Mouse (Mus musculus): ENCODE measurements at regions not wholly inside any gene's neighbourhood (a gene's known extent, or its start where the extent isn't known, plus 50 kb on each side); places are given as distances from the start of the nearest gene placed in this dataset.
A peak's percentile ranks its signal among the peaks of the same experiment; 100 is the strongest.

- TF ChIP-seq CTCF (IDR thresholded peaks at IDR 0.05; ENCODE audit: low read depth, low read length) = no peak
- no peak for TF ChIP-seq POLR2A (IDR thresholded peaks at IDR 0.05; ENCODE audit: extremely low read depth, insufficient read depth, low read length)
- DNase-seq (ENCODE audit: extremely low read depth, low read depth, low spot score) = no peak
- H3K27me3 ChIP-seq (ENCODE audit: control insufficient read depth, insufficient read depth, low read length) = no peaks in the 10 kb centered on the region
- H3K9ac ChIP-seq (ENCODE audit: low read depth, low read length) = no peak overlapping the region
- no peaks in the 10 kb centered on the region for H3K4me1 ChIP-seq (ENCODE audit: control insufficient read depth, insufficient read depth, low read length)
- no peak overlapping the region for H3K27ac ChIP-seq (replicated peaks; ENCODE audit: insufficient read depth, low read depth, low read length)
- H3K36me3 ChIP-seq (ENCODE audit: control insufficient read depth, insufficient read depth, low read length) = no peaks in the 10 kb centered on the region
- H3K79me2 ChIP-seq (ENCODE audit: control insufficient read depth, insufficient read depth, low read length) = no peaks in the 10 kb centered on the region
- WGBS = 94% methylated on average over 3 of the region's 3 CpGs
- no peak overlapping the region for H3K4me3 ChIP-seq (ENCODE audit: insufficient read depth, low read depth, low read length)
These were observed 135.2 kb downstream of the Bard1 start for GRCm38 (mm10) chr1:70967701-70968100.

- no peak overlapping the region for H3K4me3 ChIP-seq (ENCODE audit: insufficient read depth, low read depth, low read length)
- TF ChIP-seq POLR2A (IDR thresholded peaks at IDR 0.05; ENCODE audit: extremely low read depth, insufficient read depth, low read length) (no peak), CTCF (IDR thresholded peaks at IDR 0.05; ENCODE audit: low read depth, low read length) (no peak)
- WGBS = 78% methylated on average over 1 of the region's 1 CpGs
These were observed 138.9 kb downstream of the Bard1 start for GRCm38 (mm10) chr1:70964016-70964415.

GRCm38 (mm10) chr1:70946564-70946963, 156.4 kb downstream of the Bard1 start:
- no peaks in the 10 kb centered on the region for H3K79me2 ChIP-seq (ENCODE audit: control insufficient read depth, insufficient read depth, low read length)
- H3K27me3 ChIP-seq (ENCODE audit: control insufficient read depth, insufficient read depth, low read length) = no peaks in the 10 kb centered on the region
- TF ChIP-seq CTCF (IDR thresholded peaks at IDR 0.05; ENCODE audit: low read depth, low read length) (no peak), POLR2A (IDR thresholded peaks at IDR 0.05; ENCODE audit: extremely low read depth, insufficient read depth, low read length) (no peak)
- H3K27ac ChIP-seq (replicated peaks; ENCODE audit: insufficient read depth, low read depth, low read length) = no peak overlapping the region
- WGBS = 79% methylated on average over 3 of the region's 3 CpGs
- no peak overlapping the region for H3K4me3 ChIP-seq (ENCODE audit: insufficient read depth, low read depth, low read length)
- no peak overlapping the region for H3K9ac ChIP-seq (ENCODE audit: low read depth, low read length)
- peak; percentile 22 for DNase-seq (ENCODE audit: extremely low read depth, low read depth, low spot score)
- H3K4me1 ChIP-seq (ENCODE audit: control insufficient read depth, insufficient read depth, low read length) = no peaks in the 10 kb centered on the region
- H3K36me3 ChIP-seq (ENCODE audit: control insufficient read depth, insufficient read depth, low read length) = no peaks in the 10 kb centered on the region

More at GRCm38 (mm10) chr1:70964016-70964415, 138.9 kb downstream of the Bard1 start:
- H3K27ac ChIP-seq (replicated peaks; ENCODE audit: insufficient read depth, low read depth, low read length) = no peak overlapping the region
- no peaks in the 10 kb centered on the region for H3K79me2 ChIP-seq (ENCODE audit: control insufficient read depth, insufficient read depth, low read length)
- H3K36me3 ChIP-seq (ENCODE audit: control insufficient read depth, insufficient read depth, low read length) = no peaks in the 10 kb centered on the region
- no peak for DNase-seq (ENCODE audit: extremely low read depth, low read depth, low spot score)
- no peaks in the 10 kb centered on the region for H3K4me1 ChIP-seq (ENCODE audit: control insufficient read depth, insufficient read depth, low read length)
- H3K27me3 ChIP-seq (ENCODE audit: control insufficient read depth, insufficient read depth, low read length) = no peaks in the 10 kb centered on the region
- H3K9ac ChIP-seq (ENCODE audit: low read depth, low read length) = no peak overlapping the region
